Comparison of ENCODE assay signal across 9 mouse cellular contexts in genomic region chr9:80942991-80943390, GRCm38 (mm10).
A peak's percentile ranks its signal among the peaks of the same experiment; 100 is the strongest.
DNase-seq lines count a peak whose midpoint lies in the region; ATAC-seq lines count a peak whose summit lies in the region.
"Had no signal": no experiment of that assay in that cellular context is flagged by ENCODE, and none has a peak within 500 bp of the region (broad histone marks: within the 10 kb centered on the region; RNA-seq: fewer than 3 reads in every experiment).

No protein-coding gene starts in this region.

- DNase-seq in embryonic facial prominence, embryonic 11.5 days (ENCODE audit: low spot score) = peak; percentile 50
- no peak for DNase-seq in embryonic facial prominence, embryonic 10.5 days (ENCODE audit: low spot score)
- DNase-seq in limb, embryonic 11.5 days (ENCODE audit: low spot score) = peak; percentile 21
- DNase-seq in limb, embryonic 10.5 days (ENCODE audit: low spot score) = no peak
- peak; percentile 24 for DNase-seq in adipocyte (ENCODE audit: low spot score)
- peak; percentile 67 for DNase-seq in retina, embryonic 14.5 days (ENCODE audit: low spot score)
- DNase-seq in spleen, postnatal 36 days (ENCODE audit: low spot score in 2 of 2) = no peak

- no peaks in the 10 kb centered on the region for H3K4me1 ChIP-seq in embryonic facial prominence, embryonic 11.5 days (ENCODE audit: control insufficient read depth, insufficient read depth, low read length)
- no peaks in the 10 kb centered on the region for H3K4me1 ChIP-seq in embryonic facial prominence, embryonic 10.5 days
- no peaks in the 10 kb centered on the region for H3K4me1 ChIP-seq in limb, embryonic 11.5 days (ENCODE audit: control insufficient read depth, insufficient read depth, low read length)
- H3K4me1 ChIP-seq in limb, embryonic 10.5 days = no peaks in the 10 kb centered on the region
- H3K4me1 ChIP-seq in forebrain, embryonic 16.5 days (replicated peaks; ENCODE audit: control insufficient read depth, insufficient read depth, low read length) = no peaks in the 10 kb centered on the region
- H3K4me1 ChIP-seq: lung, embryonic 15.5 days had no signal

- H3K9me3 ChIP-seq in embryonic facial prominence, embryonic 11.5 days (replicated peaks; ENCODE audit: control insufficient read depth, low read length) = no peaks in the 10 kb centered on the region
- H3K9me3 ChIP-seq in embryonic facial prominence, embryonic 10.5 days = no peaks in the 10 kb centered on the region
- H3K9me3 ChIP-seq in limb, embryonic 11.5 days (ENCODE audit: control insufficient read depth, low read length) = no peaks in the 10 kb centered on the region
- H3K9me3 ChIP-seq in limb, embryonic 10.5 days (replicated peaks) = no peaks in the 10 kb centered on the region
- no peaks in the 10 kb centered on the region for H3K9me3 ChIP-seq in forebrain, embryonic 16.5 days (ENCODE audit: control insufficient read depth, low read length)
- H3K9me3 ChIP-seq: lung, embryonic 15.5 days had no signal

- H3K4me3 ChIP-seq in embryonic facial prominence, embryonic 11.5 days (ENCODE audit: low read depth, low read length) = no peak overlapping the region
- no peak overlapping the region for H3K4me3 ChIP-seq in embryonic facial prominence, embryonic 10.5 days
- H3K4me3 ChIP-seq in limb, embryonic 11.5 days (ENCODE audit: low read depth, low read length) = no peak overlapping the region
- no peak overlapping the region for H3K4me3 ChIP-seq in limb, embryonic 10.5 days
- no peak overlapping the region for H3K4me3 ChIP-seq in forebrain, embryonic 16.5 days (replicated peaks; ENCODE audit: low read length)
- H3K4me3 ChIP-seq: lung, embryonic 15.5 days had no signal

- no peak overlapping the region for H3K4me2 ChIP-seq in embryonic facial prominence, embryonic 11.5 days (ENCODE audit: low read depth, low read length)
- no peak overlapping the region for H3K4me2 ChIP-seq in limb, embryonic 11.5 days (ENCODE audit: low read depth, severe bottlenecking)
- H3K4me2 ChIP-seq in forebrain, embryonic 16.5 days (ENCODE audit: low read length) = no peak overlapping the region
- H3K4me2 ChIP-seq: lung, embryonic 15.5 days had no signal

- H3K27me3 ChIP-seq in embryonic facial prominence, embryonic 11.5 days (ENCODE audit: control insufficient read depth, insufficient read depth, low read length) = no peaks in the 10 kb centered on the region
- H3K27me3 ChIP-seq in embryonic facial prominence, embryonic 10.5 days (replicated peaks; ENCODE audit: low read depth, poor library complexity, severe bottlenecking) = no peaks in the 10 kb centered on the region
- H3K27me3 ChIP-seq in limb, embryonic 11.5 days (ENCODE audit: control insufficient read depth, insufficient read depth, low read length) = no peaks in the 10 kb centered on the region
- no peaks in the 10 kb centered on the region for H3K27me3 ChIP-seq in limb, embryonic 10.5 days (ENCODE audit: low read depth, poor library complexity, severe bottlenecking)
- no peaks in the 10 kb centered on the region for H3K27me3 ChIP-seq in forebrain, embryonic 16.5 days (replicated peaks; ENCODE audit: control insufficient read depth, insufficient read depth, low read length)
- H3K27me3 ChIP-seq: lung, embryonic 15.5 days had no signal

- no peak for ATAC-seq in embryonic facial prominence, embryonic 11.5 days (replicated peaks; ENCODE audit: insufficient number of reproducible peaks, low FRiP score, low TSS enrichment, low read depth)
- ATAC-seq in limb, embryonic 11.5 days (ENCODE audit: insufficient number of reproducible peaks, low FRiP score, low TSS enrichment, low read depth) = no peak
- ATAC-seq in forebrain, embryonic 16.5 days = no peak

- H3K27ac ChIP-seq in embryonic facial prominence, embryonic 11.5 days (replicated peaks; ENCODE audit: low read depth, low read length) = no peak overlapping the region
- H3K27ac ChIP-seq in embryonic facial prominence, embryonic 10.5 days (replicated peaks) = no peak overlapping the region
- H3K27ac ChIP-seq in limb, embryonic 11.5 days (replicated peaks; ENCODE audit: low read depth, low read length) = no peak overlapping the region
- H3K27ac ChIP-seq in limb, embryonic 10.5 days = no peak overlapping the region
- H3K27ac ChIP-seq in forebrain, embryonic 16.5 days (ENCODE audit: low read length) = no peak overlapping the region
- H3K27ac ChIP-seq: lung, embryonic 15.5 days had no signal

- no peaks in the 10 kb centered on the region for H3K36me3 ChIP-seq in embryonic facial prominence, embryonic 11.5 days (replicated peaks; ENCODE audit: control insufficient read depth, insufficient read depth, low read depth, low read length)
- no peaks in the 10 kb centered on the region for H3K36me3 ChIP-seq in embryonic facial prominence, embryonic 10.5 days (replicated peaks)
- H3K36me3 ChIP-seq in limb, embryonic 11.5 days (ENCODE audit: control insufficient read depth, insufficient read depth, low read length) = no peaks in the 10 kb centered on the region
- H3K36me3 ChIP-seq in limb, embryonic 10.5 days = no peaks in the 10 kb centered on the region
- no peaks in the 10 kb centered on the region for H3K36me3 ChIP-seq in forebrain, embryonic 16.5 days (ENCODE audit: control insufficient read depth, insufficient read depth)
- H3K36me3 ChIP-seq: lung, embryonic 15.5 days had no signal

- no peak overlapping the region for H3K9ac ChIP-seq in embryonic facial prominence, embryonic 11.5 days (replicated peaks; ENCODE audit: low read length)
- no peak overlapping the region for H3K9ac ChIP-seq in limb, embryonic 11.5 days (ENCODE audit: low read length)
- H3K9ac ChIP-seq in forebrain, embryonic 16.5 days (replicated peaks; ENCODE audit: low read depth, low read length) = no peak overlapping the region
- H3K9ac ChIP-seq: lung, embryonic 15.5 days had no signal

- 65% methylated on average over 2 of the region's 2 CpGs for WGBS in embryonic facial prominence, embryonic 11.5 days
- WGBS in embryonic facial prominence, embryonic 10.5 days = 67% methylated on average over 2 of the region's 2 CpGs
- 66% methylated on average over 2 of the region's 2 CpGs for WGBS in limb, embryonic 11.5 days
- 83% methylated on average over 2 of the region's 2 CpGs for WGBS in limb, embryonic 10.5 days
- 71% methylated on average over 2 of the region's 2 CpGs for whole genome bisulfite sequencing in forebrain, embryonic 16.5 days

Comparison
In these comparisons a context has a peak if more than half of its experiments do, and no peak if none do; other contexts are left out.
1. DNase-seq: peak in embryonic facial prominence, embryonic 11.5 days (single experiment), limb, embryonic 11.5 days (single experiment), adipocyte (single experiment) and retina, embryonic 14.5 days (single experiment); none in embryonic facial prominence, embryonic 10.5 days (single experiment), limb, embryonic 10.5 days (single experiment) and spleen, postnatal 36 days (0 of 2).